Mouse (Mus musculus) cerebellum, postnatal 14 days (tissue): ENCODE measurements around the gene Tmem129.

ENCODE experiments used
- DNase-seq, 2 experiments: peaks; one replicate each; pipeline ENCODE4 v3.0.0; 2021; ENCODE audit warnings: mixed read lengths in 2 of 2

Tmem129 gene

DNA sequence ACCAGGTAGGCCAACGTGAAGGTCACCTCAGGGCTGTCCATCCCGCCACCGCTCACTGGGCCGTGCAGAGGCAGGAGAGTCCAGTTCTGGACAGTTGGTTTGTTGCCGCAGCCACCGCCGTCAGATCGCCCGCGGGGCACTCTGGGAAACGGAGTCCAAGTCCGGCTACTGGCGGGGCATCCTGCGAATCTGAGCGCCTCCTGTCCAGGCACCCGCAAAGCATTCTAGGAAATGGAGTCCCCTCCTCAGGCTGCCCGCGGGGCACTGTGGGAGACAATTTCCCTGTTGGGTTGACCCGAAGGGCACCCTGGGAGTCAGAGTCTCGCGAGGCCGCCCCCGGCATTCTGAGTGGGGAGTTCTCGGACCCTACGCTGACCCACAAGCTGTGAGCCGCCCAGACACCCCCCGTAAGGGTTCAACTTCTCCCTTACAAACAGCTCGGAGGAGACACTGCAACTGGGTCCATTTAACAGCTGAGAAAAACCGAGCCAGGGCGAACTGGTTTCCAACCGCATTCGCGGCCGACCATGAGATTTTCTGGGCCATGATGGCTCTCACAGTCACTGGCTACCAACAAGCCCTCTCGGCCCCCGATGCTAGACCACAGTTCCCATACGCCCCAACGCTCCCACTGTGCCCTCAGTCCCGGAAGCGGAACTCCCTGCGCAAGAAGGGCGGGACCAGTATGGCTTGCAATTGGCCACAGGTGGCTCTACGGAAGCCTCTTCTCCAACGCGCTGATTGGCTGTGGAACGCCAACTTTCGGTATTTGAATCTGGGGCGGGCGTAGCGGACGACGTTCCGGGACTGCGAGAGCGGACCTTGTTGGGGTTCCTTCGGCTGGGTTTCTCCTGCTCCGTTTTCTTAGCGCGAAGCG, at the start of gene Tmem129, which contains the start of gene Tacc3:
Tmem129 (minus strand) TSS at position 630 of the 877 bp plus-strand sequence.
Tacc3 (plus strand) TSS at position 342 of the 877 bp plus-strand sequence.
- DNase-seq: peak; percentile 98

DNA sequence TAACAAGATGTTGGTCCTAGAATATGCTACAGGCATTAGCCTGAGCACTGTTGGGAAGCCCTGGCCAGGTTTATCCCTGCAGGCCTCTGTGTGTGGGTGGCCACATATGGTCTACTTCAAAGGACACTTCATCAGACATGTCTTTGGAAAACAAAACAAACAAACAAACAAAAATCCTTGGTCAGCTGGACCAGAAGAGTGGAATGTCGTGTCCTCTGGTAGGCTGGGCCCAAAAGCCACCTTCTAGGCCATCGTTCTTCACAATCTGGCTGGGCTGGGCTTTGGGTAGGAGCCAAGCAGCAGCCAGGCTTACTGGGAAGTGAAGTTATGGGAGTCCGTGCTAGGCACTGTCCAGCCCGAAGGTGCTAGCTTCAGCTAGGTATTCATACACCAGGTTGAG, 48.9 kb upstream of the Tmem129 start:
- no peak for DNase-seq

DNA sequence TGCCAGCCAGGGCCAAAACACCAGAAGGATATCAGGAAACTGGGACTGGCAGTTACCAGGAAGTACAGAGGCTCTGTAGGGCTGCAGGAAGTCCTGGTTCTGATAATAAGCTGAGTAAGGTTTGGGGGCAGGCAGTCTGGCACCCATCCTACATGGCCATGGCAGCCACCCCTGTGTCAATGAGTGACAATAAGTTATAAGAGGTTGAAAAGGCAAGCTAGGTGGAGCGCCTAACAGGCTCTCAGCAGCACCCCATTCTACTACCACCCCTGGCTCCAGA, 48.1 kb upstream of the Tmem129 start:
- no peak for DNase-seq

DNA sequence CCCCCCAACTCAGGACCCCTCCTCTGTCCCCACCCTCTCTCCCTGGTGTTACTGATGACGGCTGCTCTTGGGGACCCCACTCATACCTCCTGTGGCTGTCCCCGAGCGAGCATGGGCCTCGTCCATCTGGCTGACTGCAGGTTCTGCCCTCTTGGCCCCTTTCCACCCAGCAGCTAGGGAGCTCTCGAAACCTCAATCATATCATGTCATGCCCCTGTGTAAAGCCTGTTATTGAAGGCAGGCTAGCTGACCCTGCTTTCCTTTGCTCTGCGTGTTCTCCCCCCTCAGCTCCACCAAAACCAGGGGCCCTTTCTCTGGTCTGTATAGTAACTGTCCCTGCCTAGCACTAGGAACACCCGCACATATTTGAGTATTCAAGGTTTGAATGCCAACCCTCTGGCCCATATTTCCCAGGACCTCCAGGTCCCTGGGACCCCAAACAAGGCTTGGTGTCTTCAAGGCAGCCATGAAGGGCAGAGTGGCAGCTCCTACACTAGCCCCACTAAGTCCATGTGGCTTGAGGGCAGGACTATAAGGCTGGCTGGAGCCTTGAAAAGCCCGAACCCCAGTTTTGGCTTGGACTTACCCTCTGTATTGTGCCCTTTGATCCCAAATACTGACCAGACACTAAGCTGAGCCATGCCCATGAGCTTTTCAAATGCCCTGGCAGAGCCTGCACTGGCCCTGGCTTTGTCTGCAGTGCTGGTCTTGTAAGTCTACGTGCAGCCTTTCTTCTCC, 47.6 kb upstream of the Tmem129 start:
- peak; percentile 38 to 53 for DNase-seq

DNA sequence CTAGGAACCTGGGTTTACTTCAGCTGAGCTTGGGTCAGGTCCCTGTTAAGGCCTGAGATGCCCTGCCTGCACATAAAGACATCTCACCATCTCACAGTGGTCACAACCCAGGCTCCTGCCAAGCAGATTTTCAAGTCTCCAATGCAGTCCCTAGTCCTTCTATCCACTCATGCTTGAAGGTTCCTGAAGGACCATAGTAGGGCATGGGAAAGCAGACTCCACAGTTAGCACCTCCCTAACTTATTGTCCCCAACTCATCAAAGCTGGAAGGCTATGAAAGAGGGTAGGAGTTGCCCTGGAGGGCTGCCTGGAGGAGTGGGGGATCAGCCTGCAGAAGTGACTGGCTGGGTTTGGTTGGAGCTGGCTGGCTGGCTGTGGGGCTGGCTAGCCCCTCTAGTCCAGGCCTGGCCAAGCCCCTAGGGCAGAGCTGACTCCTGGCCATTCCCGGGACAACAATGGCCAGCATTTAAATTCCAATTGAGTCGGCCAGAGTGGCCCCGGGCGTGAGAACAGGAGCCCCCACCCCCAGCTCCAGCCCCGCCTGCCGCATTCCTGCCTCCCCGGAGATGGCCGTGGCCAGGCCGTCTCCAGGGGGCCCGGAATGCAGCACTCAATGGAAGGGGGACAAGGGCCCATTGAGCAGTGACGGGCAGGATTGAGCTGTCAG, 46.9 kb upstream of the Tmem129 start:
- DNase-seq: peak in 1 of 2 experiments; percentile 36

DNA sequence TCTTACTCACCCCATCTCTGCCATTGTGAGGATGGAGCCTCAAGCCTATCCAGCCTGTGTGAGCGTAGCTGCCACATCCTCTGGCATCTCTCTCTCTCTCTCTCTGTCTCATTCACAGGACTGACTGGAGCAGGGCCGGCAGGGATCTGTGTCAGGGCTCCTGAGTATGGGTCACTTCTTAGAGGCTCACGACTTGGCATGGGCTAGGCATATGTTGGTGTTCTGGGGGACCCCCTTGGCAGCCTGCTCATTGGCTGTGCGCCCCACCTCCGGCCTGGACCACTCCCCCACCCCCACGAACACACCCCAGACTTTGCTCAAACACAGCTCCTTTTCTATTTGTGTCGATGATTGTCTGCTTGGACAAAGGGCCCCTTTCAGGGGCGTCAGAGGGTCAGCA, 45.8 kb upstream of the Tmem129 start:
- no peak for DNase-seq

DNA sequence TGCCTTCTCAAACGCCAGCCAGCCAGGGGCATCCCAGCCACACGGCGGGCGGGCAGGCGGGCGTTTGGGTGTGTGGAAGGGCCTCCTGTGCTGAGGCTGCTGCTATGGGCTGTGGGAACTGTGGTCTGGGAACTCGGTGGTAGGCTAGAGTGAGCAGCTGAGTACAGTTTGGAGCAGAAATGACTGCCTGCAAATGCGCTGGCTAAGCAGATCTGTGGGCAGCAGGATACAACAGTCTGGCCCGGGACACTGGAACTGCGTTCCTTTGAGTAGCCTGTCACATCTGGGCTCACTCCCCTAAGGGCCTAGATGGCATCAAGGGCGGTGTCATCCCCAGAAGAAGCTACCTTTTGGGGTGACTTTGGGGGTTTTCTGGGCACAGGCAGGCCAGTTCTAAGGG, 43.6 kb upstream of the Tmem129 start:
- no peak for DNase-seq

DNA sequence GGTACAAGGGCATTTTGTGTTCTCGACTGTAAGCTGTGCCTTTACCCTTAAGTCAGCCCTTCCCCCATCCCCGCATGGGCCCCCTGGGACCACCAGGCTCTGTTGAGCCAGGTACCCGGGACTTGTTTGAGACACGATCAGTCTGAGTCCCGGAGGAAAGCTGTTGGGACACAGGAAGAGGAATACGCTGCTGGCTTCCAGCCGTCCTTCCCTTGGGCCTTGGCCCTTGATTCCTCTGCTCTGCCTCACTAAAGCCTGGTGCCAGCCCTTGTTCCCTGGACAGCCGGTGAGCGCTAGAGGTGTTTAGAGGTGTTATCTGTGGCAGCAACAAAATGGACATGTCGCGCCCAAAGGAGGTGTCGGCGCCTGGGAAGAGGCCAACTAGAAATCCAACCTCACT, 41.8 kb upstream of the Tmem129 start:
- DNase-seq: peak in 1 of 2 experiments; percentile 19

DNA sequence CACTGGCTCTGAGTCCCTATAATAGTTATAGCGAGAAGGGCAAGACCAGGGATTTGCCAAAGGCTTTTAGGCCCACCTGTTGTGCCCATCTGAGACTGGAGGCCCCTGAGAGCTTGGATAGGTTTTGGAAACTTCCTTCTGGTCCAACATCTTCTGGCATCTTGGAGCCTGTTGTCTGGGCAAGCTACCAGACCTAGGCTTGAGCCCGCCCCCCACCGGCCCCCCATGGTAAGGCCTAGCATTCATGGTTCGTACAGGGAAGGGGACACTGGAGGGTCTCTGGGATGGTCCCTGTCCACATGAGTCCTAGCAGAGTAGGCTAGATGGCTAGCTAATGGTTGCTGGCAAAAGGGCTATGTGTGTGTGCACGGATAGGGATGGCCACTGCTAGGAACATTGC, 40.5 kb upstream of the Tmem129 start:
- no peak for DNase-seq

DNA sequence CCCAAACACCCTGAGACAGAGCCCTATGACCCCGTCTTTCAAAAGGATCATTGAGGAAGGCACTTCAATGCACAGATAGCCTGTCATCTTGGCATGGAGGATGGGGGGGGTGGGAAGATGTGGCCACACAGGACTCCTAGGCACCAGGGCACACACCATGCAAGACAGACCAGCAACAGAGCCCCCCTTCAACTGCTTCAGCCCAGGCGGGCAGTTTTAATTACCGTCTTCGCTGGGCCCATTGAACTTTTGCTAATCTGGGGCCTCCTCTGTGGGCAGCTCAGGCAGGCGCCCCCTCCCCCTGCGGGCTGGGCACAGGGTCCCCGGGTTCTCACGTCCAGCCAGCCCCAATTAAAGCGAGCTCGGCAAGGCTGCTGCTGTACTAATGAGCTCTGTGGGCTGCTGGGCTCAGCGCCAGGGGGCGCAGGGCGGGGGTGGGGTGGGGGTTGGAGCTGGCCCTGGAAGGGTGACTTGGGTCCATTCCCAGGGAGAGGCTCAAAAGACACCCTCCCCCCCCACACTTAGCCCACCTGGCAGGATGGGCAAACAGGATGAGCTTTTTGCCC, 39.8 kb upstream of the Tmem129 start:
- DNase-seq: peak in 1 of 2 experiments; percentile 21

DNA sequence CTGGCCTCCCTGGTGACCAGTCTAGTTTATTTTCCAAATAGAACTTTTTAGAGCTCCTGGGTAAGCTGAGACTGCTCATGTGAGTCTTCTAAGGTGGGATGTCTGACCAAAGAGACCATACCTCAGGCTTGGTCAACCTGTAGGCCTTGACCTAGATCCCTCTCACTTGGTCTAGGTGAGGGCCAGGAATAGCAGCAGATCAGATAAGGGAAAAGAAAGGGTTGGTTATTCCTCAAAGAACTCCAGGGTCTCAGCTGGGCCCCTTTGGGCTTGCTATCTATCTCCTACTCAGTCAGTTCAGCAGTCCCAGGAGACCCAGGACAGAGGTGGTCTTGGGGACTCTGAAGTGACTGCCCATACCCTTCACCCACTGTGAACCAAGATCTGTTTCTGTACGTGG, 39.3 kb upstream of the Tmem129 start:
- DNase-seq: no peak

DNA sequence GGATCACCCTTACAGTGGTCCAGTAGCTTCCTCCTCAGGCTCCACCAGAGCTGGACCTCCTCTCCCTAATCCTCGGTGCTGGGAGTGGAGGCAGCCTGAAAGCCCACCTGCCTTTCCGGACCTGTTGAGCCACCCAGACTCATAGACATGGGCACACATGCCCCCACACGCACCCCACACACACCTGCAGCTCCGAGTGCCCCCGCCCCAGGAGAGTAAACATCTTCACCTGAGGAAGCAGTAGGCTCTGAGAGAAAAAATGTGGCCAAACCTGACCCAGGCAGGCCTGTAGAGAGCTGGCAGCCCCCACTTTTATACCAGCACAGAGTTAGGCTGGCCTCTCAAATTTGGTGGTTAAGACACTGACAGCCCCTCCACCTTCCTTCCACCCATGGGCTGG, 38.2 kb upstream of the Tmem129 start:
- DNase-seq: no peak

DNA sequence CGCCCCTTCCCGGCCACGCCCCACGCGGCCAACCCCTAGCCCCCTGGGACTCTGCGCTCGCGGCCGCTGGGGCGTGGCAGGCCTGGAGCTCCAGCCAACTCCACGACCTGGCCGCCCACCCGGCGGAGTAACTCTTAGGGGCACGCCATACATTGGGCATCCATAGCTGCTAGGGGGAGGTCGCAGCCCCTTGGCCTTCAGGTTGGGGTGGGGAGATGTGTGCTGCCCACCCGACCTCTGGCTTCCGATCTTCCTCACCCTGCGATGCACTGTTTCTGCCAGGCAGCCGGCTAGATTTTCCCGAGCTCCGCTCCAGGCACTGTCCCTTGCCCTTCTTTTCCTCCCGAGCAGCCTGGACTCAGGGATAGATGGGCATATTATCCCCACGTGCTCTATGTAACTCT, 37.5 kb upstream of the Tmem129 start:
- DNase-seq: no peak

DNA sequence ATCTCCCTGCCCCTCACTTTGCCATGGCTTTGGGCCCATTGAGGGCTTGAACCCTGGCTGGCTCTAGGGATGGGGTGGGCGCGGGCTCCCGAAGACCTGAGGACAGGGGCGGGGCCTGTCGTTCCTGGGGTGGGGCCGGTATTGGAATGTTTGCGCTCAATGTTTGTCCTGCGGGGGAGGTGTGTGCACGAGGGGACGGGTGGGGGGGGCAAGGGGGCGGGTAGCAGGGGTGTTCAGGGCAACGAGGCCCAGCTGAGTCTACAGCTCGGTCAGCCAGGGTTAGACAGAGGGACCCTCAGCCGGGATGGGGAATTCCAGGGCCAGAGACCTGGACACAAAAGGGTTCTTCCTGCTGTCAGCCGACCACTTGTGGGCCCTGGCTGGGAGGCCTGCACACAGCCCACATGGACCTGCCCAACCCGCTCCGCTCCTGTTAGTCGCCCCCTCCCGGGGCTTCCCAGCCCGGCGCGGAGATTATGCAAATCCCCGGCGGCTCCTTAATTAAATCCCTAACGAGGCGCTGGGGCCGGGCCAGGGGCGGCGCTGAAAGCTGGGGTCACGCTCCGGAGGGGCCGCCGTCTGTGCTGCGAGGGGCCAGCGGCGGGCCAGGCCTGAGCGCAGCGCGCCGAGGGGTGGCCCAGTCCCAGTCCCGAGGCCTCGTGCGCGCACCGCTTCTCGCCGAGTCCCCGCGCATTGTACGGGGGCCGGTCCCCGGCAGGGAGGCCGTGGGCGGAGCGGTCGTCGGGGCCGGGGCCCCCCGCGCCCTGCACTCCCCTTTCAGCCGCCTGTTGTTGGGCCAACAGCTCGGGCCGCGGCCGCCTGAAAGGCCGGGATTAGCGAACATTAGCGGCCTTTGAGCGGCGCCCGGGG, 36.9 kb upstream of the Tmem129 start:
- peak; percentile 15 to 40 for DNase-seq

DNA sequence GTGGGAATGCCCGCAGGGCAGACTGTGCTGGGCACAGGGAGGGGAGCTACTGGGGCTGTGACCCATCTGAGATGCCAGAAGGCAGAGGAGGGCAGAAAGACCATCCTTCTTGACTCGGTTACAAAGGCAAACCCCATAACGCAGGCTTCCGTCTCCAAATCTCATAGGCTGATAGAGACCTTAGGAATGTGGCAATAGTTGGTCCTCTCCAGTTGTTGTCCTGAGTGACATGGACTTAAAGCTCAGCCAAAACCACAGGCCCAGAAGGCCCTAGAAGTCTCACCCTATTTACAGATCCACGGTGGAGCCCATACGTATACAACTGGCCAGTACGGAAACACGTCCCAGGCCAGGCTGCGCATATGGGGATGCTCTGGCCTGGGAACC, 36.2 kb upstream of the Tmem129 start:
- no peak for DNase-seq

DNA sequence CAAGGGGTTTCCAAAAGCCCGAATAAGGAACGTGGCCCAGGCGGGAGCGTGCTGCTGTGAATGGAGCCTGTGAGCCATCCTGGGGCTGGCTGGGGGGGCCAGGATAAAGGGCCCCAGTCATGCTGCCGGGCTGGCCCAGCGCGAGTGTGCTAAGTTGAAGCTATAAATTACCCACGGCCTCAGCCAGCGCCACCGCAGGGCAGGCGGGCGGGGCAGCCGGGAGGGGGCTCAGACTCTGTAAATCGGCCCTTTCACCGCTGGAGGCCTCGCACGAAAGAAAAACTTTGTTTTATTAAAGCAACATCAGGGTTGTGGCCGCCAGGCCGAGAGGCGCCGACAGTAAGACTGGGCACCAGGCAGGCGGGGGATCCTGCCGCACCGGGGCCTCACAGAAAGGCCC, 34.2 kb upstream of the Tmem129 start:
- no peak for DNase-seq

DNA sequence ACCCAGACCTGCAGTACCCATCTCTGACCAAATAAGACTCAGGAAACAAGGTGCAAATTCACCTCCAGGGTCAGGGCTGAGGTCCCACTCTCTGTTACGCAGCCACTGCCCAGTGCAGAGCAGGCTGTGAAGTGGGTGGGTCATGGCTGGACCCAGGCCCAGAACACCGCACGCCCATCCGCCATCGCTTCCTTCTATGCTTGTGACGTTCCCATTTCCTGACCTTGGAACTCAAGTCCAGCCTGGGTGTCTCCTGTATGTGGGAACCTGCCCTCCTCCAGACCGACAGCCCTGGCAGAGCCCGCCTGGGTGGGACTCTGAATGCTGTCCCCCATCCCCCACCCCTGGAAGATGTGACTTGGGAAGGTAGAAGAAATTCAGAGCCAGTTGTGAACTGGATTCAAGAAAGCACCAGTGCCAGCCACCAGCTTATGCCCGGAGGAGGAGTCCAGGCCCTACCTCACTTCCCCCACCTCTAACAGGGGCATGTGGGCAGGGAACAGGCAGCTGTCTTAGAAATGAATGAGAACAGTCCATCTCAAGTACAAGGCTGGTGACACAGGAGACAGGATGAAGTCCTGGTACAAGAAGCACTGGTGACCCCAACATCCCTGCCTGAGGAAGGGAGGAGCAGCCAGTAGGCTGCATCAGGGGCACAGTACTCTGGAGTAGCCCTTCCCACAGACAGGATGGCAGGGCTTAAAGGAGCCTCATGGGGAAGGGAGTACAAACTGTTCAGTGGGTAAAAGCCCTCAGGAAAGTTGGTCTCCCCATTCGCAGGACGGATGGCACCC, 31.8 kb upstream of the Tmem129 start:
- DNase-seq: no peak

DNA sequence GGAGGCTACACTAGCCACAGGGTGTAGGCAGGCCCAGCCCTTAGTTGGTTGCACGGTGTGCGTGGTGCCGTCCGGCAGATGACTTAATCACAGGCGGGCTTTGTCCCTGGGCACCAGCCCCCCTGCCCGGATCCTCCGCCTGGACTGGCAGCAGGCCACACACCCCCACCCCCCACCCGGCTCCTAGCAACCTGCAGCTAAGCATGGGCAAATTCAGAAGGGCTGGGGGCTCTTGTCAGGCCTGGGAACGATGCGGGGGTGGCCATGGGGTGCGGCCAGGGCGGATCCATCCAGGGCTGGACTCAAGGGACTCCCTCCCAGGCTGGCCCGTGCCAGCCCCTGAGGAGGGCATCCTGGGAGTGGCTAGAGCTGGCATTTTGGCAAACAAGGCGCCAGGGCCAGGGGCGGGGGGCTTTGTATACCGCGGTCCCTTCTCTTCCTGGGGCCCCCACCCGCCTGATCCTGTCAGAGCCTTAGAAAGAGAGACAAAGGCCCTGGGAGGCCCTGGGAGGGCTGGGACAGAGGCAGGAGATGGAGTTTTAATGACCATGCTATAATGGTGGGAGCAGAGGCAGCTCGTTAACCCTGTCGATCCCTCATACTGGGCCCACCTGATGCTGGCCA, 31.1 kb upstream of the Tmem129 start:
- no peak for DNase-seq

DNA sequence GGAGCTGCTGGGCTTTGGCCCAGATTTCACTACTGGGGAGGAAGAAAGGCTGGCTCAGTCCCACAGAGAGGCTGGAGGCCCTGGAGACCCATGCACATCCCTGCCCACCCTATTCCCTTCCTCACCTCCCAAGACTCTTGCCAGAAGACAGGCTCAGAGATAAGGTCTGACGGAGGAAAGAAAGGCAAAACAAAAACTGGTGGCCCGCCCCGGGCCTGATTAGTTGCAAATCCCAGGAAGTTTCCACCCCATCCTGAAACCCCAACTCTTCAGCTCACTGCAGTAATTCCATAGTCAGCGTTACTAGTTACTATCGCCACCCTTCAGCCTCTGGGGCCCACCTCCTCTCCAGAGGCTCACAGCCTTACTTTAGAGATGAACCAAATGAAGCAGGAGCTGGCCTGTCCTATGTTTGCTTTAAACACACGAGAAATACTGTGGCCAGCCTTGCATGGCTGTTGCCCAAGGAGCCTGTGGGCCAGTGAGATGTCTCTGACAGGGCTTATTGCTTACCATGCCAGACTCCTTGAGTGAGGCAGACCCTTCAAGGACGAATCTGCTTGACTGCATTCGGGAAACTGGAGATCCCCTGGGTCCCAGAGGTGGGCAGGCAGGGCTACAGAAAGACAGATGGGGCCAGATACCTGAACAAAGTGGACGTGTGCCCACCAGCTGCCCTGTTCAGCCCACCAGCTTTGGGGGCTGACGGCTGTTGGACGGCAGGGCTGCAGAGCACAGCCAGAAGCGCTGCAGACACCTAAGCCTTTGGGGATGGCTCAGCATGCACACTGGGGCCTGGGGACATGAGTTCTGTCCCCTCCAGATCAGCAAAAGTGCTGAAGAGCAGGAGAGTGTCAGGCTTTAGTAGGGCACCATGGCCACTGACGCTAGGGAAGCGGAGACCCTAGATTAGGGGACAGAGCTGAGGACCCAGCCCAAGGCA, 30.3 kb upstream of the Tmem129 start:
- no peak for DNase-seq

DNA sequence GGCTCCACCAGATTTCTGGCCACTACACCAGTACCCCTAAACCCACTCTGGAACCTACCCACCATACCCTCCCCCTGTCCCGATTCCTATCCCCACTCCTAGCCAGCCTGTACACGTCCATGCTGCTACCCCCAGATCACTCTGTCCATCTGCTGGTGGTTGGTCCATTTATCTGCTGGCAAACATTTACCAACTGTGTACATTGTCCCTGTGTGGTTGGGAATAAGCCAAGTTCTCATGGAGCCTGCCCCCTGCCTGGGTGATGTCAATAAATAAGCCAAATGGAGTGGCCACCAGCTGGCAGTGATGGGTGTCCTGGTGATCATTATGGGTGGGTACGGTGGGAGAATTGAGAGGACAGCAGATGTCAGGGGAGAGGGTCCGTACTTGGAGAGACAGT, 28.9 kb upstream of the Tmem129 start:
- DNase-seq: no peak
